Mouse (Mus musculus) hindbrain, postnatal 0 days (tissue): ENCODE data around the gene Tcl1. TPM values are rescaled to one million over a fixed set of nuclear protein-coding genes. Genes with fewer than 3 reads are reported as not detected.

Experiments
- ATAC-seq: fragments of 200-750 bp; cut with Nextera tagmentation; 2 replicates; pipeline ENCODE4 v1.8.0; 2017; ENCODE audit warnings: mild to moderate bottlenecking, moderate TSS enrichment, moderate library complexity
- DNase-seq: peaks from one replicate; pipeline ENCODE4 v3.0.0-alpha.2; 2015; ENCODE audit warnings: low spot score
- H3K27ac ChIP-seq: fragments of 300-500 bp; sonication (generic); 2 replicates; pipeline ENCODE4 v1.5.1; 2014; ENCODE audit warnings: mild to moderate bottlenecking
- H3K27me3 ChIP-seq: fragments of 300-500 bp; sonication (generic); 2 replicates; pipeline ENCODE4 v1.6.1; 2014; ENCODE audit warnings: low read length, mixed read lengths; ENCODE audit not compliant: insufficient read depth
- H3K36me3 ChIP-seq: fragments of 300-500 bp; sonication (generic); 2 replicates; pipeline ENCODE4 v1.6.1; 2014; ENCODE audit warnings: low read length, mixed read lengths; ENCODE audit not compliant: insufficient read depth
- H3K4me1 ChIP-seq: fragments of 300-500 bp; sonication (generic); 2 replicates; pipeline ENCODE4 v1.6.1; 2014; ENCODE audit warnings: antibody characterized with exemption, low read length, mixed read lengths; ENCODE audit not compliant: insufficient read depth
- H3K4me2 ChIP-seq: fragments of 300-500 bp; sonication (generic); 2 replicates; pipeline ENCODE4 v1.6.1; 2014; ENCODE audit warnings: low read depth, mild to moderate bottlenecking, low read length, moderate library complexity, mixed read lengths
- H3K4me3 ChIP-seq: fragments of 300-500 bp; sonication (generic); 2 replicates; pipeline ENCODE4 v1.5.1; 2014; ENCODE audit warnings: low read length
- H3K9ac ChIP-seq: fragments of 300-500 bp; sonication (generic); replicated peaks from 2 replicates; pipeline ENCODE4 v1.6.1; 2014; ENCODE audit warnings: mild to moderate bottlenecking, low read length, moderate library complexity, mixed read lengths
- H3K9me3 ChIP-seq: fragments of 300-500 bp; sonication (generic); 2 replicates; pipeline ENCODE4 v1.6.1; 2016; ENCODE audit warnings: low read length, mixed read lengths
- CTCF ChIP-seq: IDR thresholded peaks from 2 replicates; pipeline ENCODE4 v1.5.1; 2016; ENCODE audit warnings: antibody characterized with exemption, control low read depth, low read depth
- WGBS: fragments of 180-500 bp; shearing (Covaris S2); extraction: QIAGEN DNeasy Blood & Tissue Kit; methylation state at CpG from one replicate; pipeline ENCODE4 v1.1.7; 2014; 5-methylcytosine and 5-hydroxymethylcytosine counted together
- polyA plus RNA-seq: library from polyadenylated mRNA; unstranded; fragments of >200 nt; fragmentation: Nextera tagmentation; extraction: Ambion mirVana; gene quantifications from 2 replicates; pipeline ENCODE4 v1.2.1, GENCODE M21; 2015
- total RNA-seq: library from RNA; depleted of rRNA; stranded (reverse); fragments of >200 nt; gene quantifications from 2 replicates; pipeline ENCODE4 v1.2.3, GENCODE M21; 2014; rRNA removed

Tcl1 gene
- total RNA-seq (not detected in 2 replicates), polyA plus RNA-seq (not detected in 2 replicates)

GRCm38 (mm10) chr12:105222601-105223319 lies at the start of gene Tcl1:
Tcl1 (minus strand) TSS chr12:105222793.
- H3K9ac ChIP-seq = no peak within 1 kb of the TSS
- H3K27ac ChIP-seq = no peak within 1 kb of the TSS
- no peaks in the 10 kb centered on the region for H3K9me3 ChIP-seq
- DNase-seq (no peak), ATAC-seq (no peak)
- 92% methylated on average over 22 of the region's 22 CpGs for WGBS
- no peak for TF ChIP-seq CTCF
- no peaks in the 10 kb centered on the region for H3K36me3 ChIP-seq
- H3K4me3 ChIP-seq = no peak within 1 kb of the TSS
- no peaks in the 10 kb centered on the region for H3K4me1 ChIP-seq
- H3K4me2 ChIP-seq = no peak within 1 kb of the TSS
- H3K27me3 ChIP-seq = no peaks in the 10 kb centered on the region

- Histone ChIP-seq H3K9me3 (no peaks in the 10 kb centered on the region), H3K4me1 (peaks cover 4% of the 10 kb centered on the region; the same call in 1 of the 2 replicates), H3K4me3 (no peak overlapping the region), H3K36me3 (no peaks in the 10 kb centered on the region), H3K4me2 (no peak overlapping the region), H3K27ac (peak overlapping the region; percentile 11; the same call in 1 of the 2 replicates), H3K9ac (no peak overlapping the region), H3K27me3 (no peaks in the 10 kb centered on the region)
- no peak for TF ChIP-seq CTCF
- ATAC-seq (no peak), DNase-seq (no peak)
- WGBS = 57% methylated on average over 17 of the region's 17 CpGs
Observed at GRCm38 (mm10) chr12:105271016-105271965, 48.7 kb upstream of the Tcl1 start.

GRCm38 (mm10) chr12:105267076-105267475 lies 44.5 kb upstream of the Tcl1 start:
- TF ChIP-seq CTCF = no peak
- WGBS = 80% methylated on average over 5 of the region's 5 CpGs
- ATAC-seq = no peak

GRCm38 (mm10) chr12:105266096-105266495 lies 43.5 kb upstream of the Tcl1 start:
- no peak for ATAC-seq

More at GRCm38 (mm10) chr12:105267076-105267475, 44.5 kb upstream of the Tcl1 start:
- no peaks in the 10 kb centered on the region for H3K4me1 ChIP-seq
- no peak overlapping the region for H3K9ac ChIP-seq
- DNase-seq = no peak
- H3K27ac ChIP-seq = no peak overlapping the region
- no peak overlapping the region for H3K4me2 ChIP-seq
- no peaks in the 10 kb centered on the region for H3K9me3 ChIP-seq
- H3K4me3 ChIP-seq = no peak overlapping the region
- H3K27me3 ChIP-seq = no peaks in the 10 kb centered on the region
- no peaks in the 10 kb centered on the region for H3K36me3 ChIP-seq

GRCm38 (mm10) chr12:105259221-105259620 lies 36.6 kb upstream of the Tcl1 start:
- 38% methylated on average over 4 of the region's 4 CpGs for WGBS
- H3K9me3 ChIP-seq = no peaks in the 10 kb centered on the region
- no peak overlapping the region for H3K9ac ChIP-seq
- no peaks in the 10 kb centered on the region for H3K27me3 ChIP-seq
- TF ChIP-seq CTCF = no peak
- no peak overlapping the region for H3K4me2 ChIP-seq
- no peak overlapping the region for H3K27ac ChIP-seq
- DNase-seq (no peak), ATAC-seq (no peak)
- no peaks in the 10 kb centered on the region for H3K4me1 ChIP-seq
- no peak overlapping the region for H3K4me3 ChIP-seq
- H3K36me3 ChIP-seq = no peaks in the 10 kb centered on the region

More at GRCm38 (mm10) chr12:105266096-105266495, 43.5 kb upstream of the Tcl1 start:
- H3K9ac ChIP-seq = no peak overlapping the region
- H3K4me2 ChIP-seq = no peak overlapping the region
- no peak for TF ChIP-seq CTCF
- H3K4me3 ChIP-seq = no peak overlapping the region
- H3K9me3 ChIP-seq = no peaks in the 10 kb centered on the region
- peak; percentile 39 for DNase-seq
- no peaks in the 10 kb centered on the region for H3K4me1 ChIP-seq
- H3K27me3 ChIP-seq = no peaks in the 10 kb centered on the region
- WGBS = 17% methylated on average over 3 of the region's 3 CpGs
- H3K27ac ChIP-seq = no peak overlapping the region
- H3K36me3 ChIP-seq = no peaks in the 10 kb centered on the region

GRCm38 (mm10) chr12:105258787-105259186 lies 36.2 kb upstream of the Tcl1 start:
- WGBS = 10% methylated on average over 9 of the region's 9 CpGs
- Histone ChIP-seq H3K9ac (no peak overlapping the region), H3K9me3 (no peaks in the 10 kb centered on the region), H3K4me3 (no peak overlapping the region), H3K4me1 (no peaks in the 10 kb centered on the region), H3K27ac (no peak overlapping the region), H3K36me3 (no peaks in the 10 kb centered on the region), H3K27me3 (no peaks in the 10 kb centered on the region), H3K4me2 (no peak overlapping the region)
- peak; percentile 66 for DNase-seq
- peak; percentile 76 for TF ChIP-seq CTCF
- no peak for ATAC-seq
